ENCODE assay signal across 10 mouse cellular contexts in genomic region chr17:12249783-12250504, GRCm38 (mm10).
DNase-seq lines count a peak whose midpoint lies in the region; ATAC-seq and TF ChIP-seq lines count a peak whose summit lies in the region.
"Had no signal": no experiment of that assay in that cellular context is flagged by ENCODE, and none has a peak within 500 bp of the region (broad histone marks: within the 10 kb centered on the region; RNA-seq: fewer than 3 reads in every experiment).

No protein-coding gene starts in this region.

- H3K79me2 ChIP-seq in CH12.LX (replicated peaks; ENCODE audit: control insufficient read depth, extremely low read depth, insufficient read depth, poor library complexity, severe bottlenecking), result no peaks in the 10 kb centered on the region

- TF ChIP-seq RAD21 in CH12.LX (IDR thresholded peaks at IDR 0.05; ENCODE audit: low read depth, low read length), result peak; percentile 17

- H3K4me1 ChIP-seq in kidney, postnatal 0 days (replicated peaks; ENCODE audit: insufficient read depth, low read length), result no peaks in the 10 kb centered on the region
- H3K4me1 ChIP-seq in CH12.LX (ENCODE audit: control insufficient read depth in 1 of 2, insufficient read depth in 2 of 2), result peaks cover 0 to 3% of the 10 kb centered on the region in 2 experiments; a peak in 1 of 4 replicates
- H3K4me1 ChIP-seq: kidney, embryonic 15.5 days had no signal

- TF ChIP-seq POLR2A in CH12.LX (IDR thresholded peaks at IDR 0.05; ENCODE audit: low read depth, low read length), result no peak

- H3K4me3 ChIP-seq in kidney, postnatal 0 days (replicated peaks; ENCODE audit: low read depth, low read length), result no peak overlapping the region
- H3K4me3 ChIP-seq in CH12.LX (replicated peaks in 1 of 3; ENCODE audit: low read depth in 2 of 3, low read length in 2 of 3, poor library complexity in 1 of 3), result no peak overlapping the region
- H3K4me3 ChIP-seq: kidney, embryonic 15.5 days had no signal

- H3K36me3 ChIP-seq in kidney, postnatal 0 days (ENCODE audit: insufficient read depth, low read length), result peaks cover 58% of the 10 kb centered on the region
- H3K36me3 ChIP-seq in CH12.LX (replicated peaks in 1 of 2; ENCODE audit: control insufficient read depth in 1 of 2, insufficient read depth in 1 of 2, low read length in 1 of 2), result peaks cover 50 to 63% of the 10 kb centered on the region in 2 experiments

- H3K27me3 ChIP-seq in kidney, postnatal 0 days (ENCODE audit: insufficient read depth, low read length), result no peaks in the 10 kb centered on the region
- H3K27me3 ChIP-seq in CH12.LX (replicated peaks), result no peaks in the 10 kb centered on the region
- H3K27me3 ChIP-seq: kidney, embryonic 15.5 days had no signal

- intact Hi-C loops in heart, postnatal 10 days (cut with DNase I), result no loop called here

- in situ Hi-C loops in CH12.LX (cut with MboI; ENCODE audit: low pct_ligation_motif_present, low pct_unique_long_range_greater_than_20kb, low sequenced_read_pairs), result loop anchor here (10.0 kb wide), 1 partner anchor 115 kb away; no protein-coding TSS in a partner anchor

- WGBS in kidney, postnatal 0 days, result 97% methylated on average over 19 of the region's 19 CpGs

- peak; percentile 41; the same call in 1 of the 2 replicates for TF ChIP-seq CTCF in kidney, postnatal 0 days (IDR thresholded peaks at IDR 0.05; ENCODE audit: low read depth)
- TF ChIP-seq CTCF in CH12.LX (conservative IDR thresholded peaks at IDR 0.05 in 1 of 2, IDR thresholded peaks at IDR 0.05 in 1 of 2; ENCODE audit: low read depth in 2 of 2, low read length in 2 of 2), result peak in 1 of 2 experiments; percentile 57; a peak in 3 of 4 replicates

- TF ChIP-seq EP300 in CH12.LX (IDR thresholded peaks at IDR 0.05; ENCODE audit: low read length), result no peak

- H3K27ac ChIP-seq in kidney, postnatal 0 days, result no peak overlapping the region
- H3K27ac ChIP-seq in CH12.LX (ENCODE audit: insufficient read depth, low read depth), result no peak overlapping the region
- H3K27ac ChIP-seq: kidney, embryonic 15.5 days had no signal

- H3K4me2 ChIP-seq in kidney, postnatal 0 days (ENCODE audit: low read length), result no peak overlapping the region
- no peak overlapping the region for H3K4me2 ChIP-seq in CH12.LX (ENCODE audit: insufficient read depth, low read depth, poor library complexity, severe bottlenecking)
- H3K4me2 ChIP-seq: kidney, embryonic 15.5 days had no signal

- no peak for DNase-seq in kidney, postnatal 0 days (ENCODE audit: low spot score)
- no peak for DNase-seq in kidney, postnatal 10 days
- peak; percentile 34 for DNase-seq in 3T3-L1 (ENCODE audit: low read depth, low spot score)
- peak; percentile 56 for DNase-seq in CH12.LX (ENCODE audit: extremely low read depth)
- DNase-seq in heart, postnatal 10 days, result peak; percentile 12 to 24
- DNase-seq in spleen, adult 12 weeks (ENCODE audit: low spot score), result no peak
- DNase-seq: gastrocnemius, postnatal 25 days had no signal

- dilution Hi-C loops in CH12.LX (cut with MboI; ENCODE audit: extremely low pct_ligation_motif_present, extremely low pct_unique_long_range_greater_than_20kb, low sequenced_read_pairs), result no loop called here

- H3K9ac ChIP-seq in kidney, postnatal 0 days (ENCODE audit: low read depth, low read length), result no peak overlapping the region
- H3K9ac ChIP-seq in CH12.LX (ENCODE audit: insufficient read depth, low read depth), result no peak overlapping the region
- H3K9ac ChIP-seq: kidney, embryonic 15.5 days had no signal

- no peak for ATAC-seq in kidney, postnatal 0 days (replicated peaks; ENCODE audit: low FRiP score, low read depth)
- no peak for ATAC-seq in frontal cortex, adult (ENCODE audit: low TSS enrichment)
- ATAC-seq in erythroid progenitor cell, adult 5-6 weeks (replicated peaks; ENCODE audit: low FRiP score, poor library complexity, severe bottlenecking), result no peak

- H3K9me3 ChIP-seq in kidney, postnatal 0 days (replicated peaks; ENCODE audit: low read length), result no peaks in the 10 kb centered on the region
- H3K9me3 ChIP-seq in CH12.LX (replicated peaks; ENCODE audit: low read length), result peaks cover 8% of the 10 kb centered on the region

TF ChIP-seq in CH12.LX, 34 proteins besides CTCF, POLR2A, EP300 and RAD21:
- TF ChIP-seq SIN3A (IDR thresholded peaks at IDR 0.05; ENCODE audit: low read length), result no peak
- peak; percentile 45 for TF ChIP-seq SMC3 (IDR thresholded peaks at IDR 0.05; ENCODE audit: low read depth, low read length)

Comparison
In these comparisons a context has a peak if more than half of its experiments do, and no peak if none do; other contexts are left out.
1. DNase-seq: peak in 3T3-L1 (single experiment), CH12.LX (single experiment) and heart, postnatal 10 days (2 of 2); none in kidney, postnatal 0 days (single experiment), kidney, postnatal 10 days (single experiment) and spleen, adult 12 weeks (single experiment).